Mouse (Mus musculus) ES-E14 (cell line): ENCODE measurements around the gene Msgn1.

Source experiments
- MAFK ChIP-seq: IDR thresholded peaks from 2 replicates; pipeline ENCODE4 v1.6.1; 2014; ENCODE audit warnings: mild to moderate bottlenecking, low read depth, low read length, inconsistent platforms; ENCODE audit not compliant: insufficient read depth
- ZC3H11A ChIP-seq: IDR thresholded peaks from 2 replicates; pipeline ENCODE4 v1.6.1; 2012; ENCODE audit warnings: low read depth, mild to moderate bottlenecking, inconsistent platforms, low read length, borderline replicate concordance
- ZNF384 ChIP-seq: IDR thresholded peaks from 2 replicates; pipeline ENCODE4 v1.6.1; 2012; ENCODE audit warnings: low read depth, low read length, inconsistent platforms

- no peak for TF ChIP-seq ZC3H11A
- no peak for TF ChIP-seq MAFK
- no peak for TF ChIP-seq ZNF384
Measured at GRCm38 (mm10) chr12:11177408-11178394, 31.1 kb downstream of the Msgn1 start.
